Mouse (Mus musculus): ENCODE results near the gene Rflnb. TPM values are rescaled to one million over a fixed set of nuclear protein-coding genes. Genes with fewer than 3 reads are reported as not detected.

Gene Rflnb
- total and polyA plus RNA-seq, 3 experiments: 0.19 to 0.85 (median 0.69) TPM

- no peaks in the 10 kb centered on the region for H3K9me3 ChIP-seq (replicated peaks; ENCODE audit: low read length)
- no peaks in the 10 kb centered on the region for H3K4me1 ChIP-seq (ENCODE audit: control insufficient read depth in 1 of 2, insufficient read depth in 2 of 2)
- no peak overlapping the region for H3K9ac ChIP-seq (ENCODE audit: insufficient read depth, low read depth)
- DNase-seq (ENCODE audit: extremely low read depth): no peak
- no peak overlapping the region for H3K4me2 ChIP-seq (ENCODE audit: insufficient read depth, low read depth, poor library complexity, severe bottlenecking)
- no peak overlapping the region for H3K27ac ChIP-seq (ENCODE audit: insufficient read depth, low read depth)
- no peaks in the 10 kb centered on the region for H3K79me2 ChIP-seq (replicated peaks; ENCODE audit: control insufficient read depth, extremely low read depth, insufficient read depth, poor library complexity, severe bottlenecking)
- in situ Hi-C loops (cut with MboI; ENCODE audit: low pct_ligation_motif_present, low pct_unique_long_range_greater_than_20kb, low sequenced_read_pairs) (no loop called here), dilution Hi-C loops (cut with MboI; ENCODE audit: extremely low pct_ligation_motif_present, extremely low pct_unique_long_range_greater_than_20kb, low sequenced_read_pairs) (no loop called here)
- H3K36me3 ChIP-seq (replicated peaks in 1 of 2; ENCODE audit: control insufficient read depth in 1 of 2, insufficient read depth in 1 of 2, low read length in 1 of 2): peaks cover 6 to 17% of the 10 kb centered on the region in 2 experiments
- TF ChIP-seq ZNF384 (IDR thresholded peaks at IDR 0.05; ENCODE audit: low read depth, low read length): no peak
- no peak overlapping the region for H3K4me3 ChIP-seq (replicated peaks in 1 of 3; ENCODE audit: low read depth in 2 of 3, low read length in 2 of 3, poor library complexity in 1 of 3)
- H3K27me3 ChIP-seq (replicated peaks): peaks cover 2% of the 10 kb centered on the region
Measured at GRCm38 (mm10) chr11:76040761-76041376, 13.3 kb upstream of the Rflnb start.

GRCm38 (mm10) chr11:76040106-76040505 lies 12.5 kb upstream of the Rflnb start:
- no peaks in the 10 kb centered on the region for H3K79me2 ChIP-seq (replicated peaks; ENCODE audit: control insufficient read depth, extremely low read depth, insufficient read depth, poor library complexity, severe bottlenecking)
- H3K4me3 ChIP-seq (replicated peaks in 1 of 3; ENCODE audit: low read depth in 2 of 3, low read length in 2 of 3, poor library complexity in 1 of 3): no peak overlapping the region
- no peaks in the 10 kb centered on the region for H3K9me3 ChIP-seq (replicated peaks; ENCODE audit: low read length)
- no peak for DNase-seq (ENCODE audit: extremely low read depth)
- dilution Hi-C loops (cut with MboI; ENCODE audit: extremely low pct_ligation_motif_present, extremely low pct_unique_long_range_greater_than_20kb, low sequenced_read_pairs): no loop called here
- in situ Hi-C loops (cut with MboI; ENCODE audit: low pct_ligation_motif_present, low pct_unique_long_range_greater_than_20kb, low sequenced_read_pairs): no loop called here
- H3K4me1 ChIP-seq (ENCODE audit: control insufficient read depth in 1 of 2, insufficient read depth in 2 of 2): no peaks in the 10 kb centered on the region
- H3K36me3 ChIP-seq (replicated peaks in 1 of 2; ENCODE audit: control insufficient read depth in 1 of 2, insufficient read depth in 1 of 2, low read length in 1 of 2): peaks cover under 1 to 9% of the 10 kb centered on the region in 2 experiments
- H3K27me3 ChIP-seq (replicated peaks): peaks cover 2% of the 10 kb centered on the region
- TF ChIP-seq MAFK (IDR thresholded peaks at IDR 0.05; ENCODE audit: insufficient replicate concordance, low read length): no peak
- TF ChIP-seq JUN (IDR thresholded peaks at IDR 0.05; ENCODE audit: insufficient read depth, low read depth, low read length): no peak
- H3K4me2 ChIP-seq (ENCODE audit: insufficient read depth, low read depth, poor library complexity, severe bottlenecking): no peak overlapping the region
- H3K9ac ChIP-seq (ENCODE audit: insufficient read depth, low read depth): no peak overlapping the region
- H3K27ac ChIP-seq (ENCODE audit: insufficient read depth, low read depth): no peak overlapping the region

- DNase-seq (ENCODE audit: extremely low read depth): no peak
- H3K79me2 ChIP-seq (replicated peaks; ENCODE audit: control insufficient read depth, extremely low read depth, insufficient read depth, poor library complexity, severe bottlenecking): no peaks in the 10 kb centered on the region
- peaks cover 0 to 3% of the 10 kb centered on the region in 2 experiments for H3K36me3 ChIP-seq (replicated peaks in 1 of 2; ENCODE audit: control insufficient read depth in 1 of 2, insufficient read depth in 1 of 2, low read length in 1 of 2)
- no peak overlapping the region for H3K4me2 ChIP-seq (ENCODE audit: insufficient read depth, low read depth, poor library complexity, severe bottlenecking)
- H3K9ac ChIP-seq (ENCODE audit: insufficient read depth, low read depth): no peak overlapping the region
- no peaks in the 10 kb centered on the region for H3K4me1 ChIP-seq (ENCODE audit: control insufficient read depth in 1 of 2, insufficient read depth in 2 of 2)
- dilution Hi-C loops (cut with MboI; ENCODE audit: extremely low pct_ligation_motif_present, extremely low pct_unique_long_range_greater_than_20kb, low sequenced_read_pairs): no loop called here
- H3K4me3 ChIP-seq (replicated peaks in 1 of 3; ENCODE audit: low read depth in 2 of 3, low read length in 2 of 3, poor library complexity in 1 of 3): no peak overlapping the region
- no peak overlapping the region for H3K27ac ChIP-seq (ENCODE audit: insufficient read depth, low read depth)
- peaks cover 2% of the 10 kb centered on the region for H3K27me3 ChIP-seq (replicated peaks)
- H3K9me3 ChIP-seq (replicated peaks; ENCODE audit: low read length): no peaks in the 10 kb centered on the region
- in situ Hi-C loops (cut with MboI; ENCODE audit: low pct_ligation_motif_present, low pct_unique_long_range_greater_than_20kb, low sequenced_read_pairs): no loop called here
- TF ChIP-seq JUN (IDR thresholded peaks at IDR 0.05; ENCODE audit: insufficient read depth, low read depth, low read length) (no peak), CHD2 (IDR thresholded peaks at IDR 0.05; ENCODE audit: low read length) (no peak), JUND (conservative IDR thresholded peaks at IDR 0.05; ENCODE audit: low read depth, low read length) (no peak), UBTF (IDR thresholded peaks at IDR 0.05; ENCODE audit: low read depth, low read length) (no peak), USF1 (IDR thresholded peaks at IDR 0.05; ENCODE audit: low read depth, low read length) (no peak), ZKSCAN1 (IDR thresholded peaks at IDR 0.05; ENCODE audit: borderline replicate concordance, low read depth, low read length) (no peak), ELF1 (IDR thresholded peaks at IDR 0.05; ENCODE audit: low read depth, low read length) (no peak), IRF4 (IDR thresholded peaks at IDR 0.05; ENCODE audit: low read depth, low read length) (no peak), POLR2AphosphoS2 (IDR thresholded peaks at IDR 0.05; ENCODE audit: low read depth, low read length) (no peak), MYC (IDR thresholded peaks at IDR 0.05; ENCODE audit: low read depth, low read length) (no peak), MEF2A (IDR thresholded peaks at IDR 0.05; ENCODE audit: borderline replicate concordance, low read depth, low read length) (no peak), CHD1 (IDR thresholded peaks at IDR 0.05; ENCODE audit: low read depth, low read length) (no peak), SMC3 (IDR thresholded peaks at IDR 0.05; ENCODE audit: low read depth, low read length) (no peak), USF2 (conservative IDR thresholded peaks at IDR 0.05; ENCODE audit: low read depth, low read length) (no peak), EP300 (IDR thresholded peaks at IDR 0.05; ENCODE audit: low read length) (no peak), BHLHE40 (IDR thresholded peaks at IDR 0.05; ENCODE audit: low read depth, low read length) (no peak), NELFE (IDR thresholded peaks at IDR 0.05; ENCODE audit: low read depth, low read length) (no peak), MAFK (IDR thresholded peaks at IDR 0.05; ENCODE audit: insufficient replicate concordance, low read length) (no peak), HCFC1 (IDR thresholded peaks at IDR 0.05; ENCODE audit: low read depth, low read length) (no peak), ZC3H11A (IDR thresholded peaks at IDR 0.05; ENCODE audit: low read depth, low read length) (no peak)
Measured at GRCm38 (mm10) chr11:76039271-76040053, 11.9 kb upstream of the Rflnb start.
